Mouse (Mus musculus) CH12.LX (cell line): ENCODE measurements around the gene Bad. TPM values are rescaled to one million over a fixed set of nuclear protein-coding genes. Genes with fewer than 3 reads are reported as not detected.

ENCODE experiments used
- DNase-seq: peaks from one replicate; pipeline ENCODE4 v3.0.0-alpha.2; 2013; ENCODE audit errors: extremely low read depth
- H3K27ac ChIP-seq: 2 replicates; pipeline ENCODE4 v1.5.1; 2012; ENCODE audit warnings: low read depth, mild to moderate bottlenecking, control low read depth, moderate library complexity; ENCODE audit not compliant: insufficient read depth
- H3K27me3 ChIP-seq: replicated peaks from 2 replicates; pipeline ENCODE3; 2012; ENCODE audit warnings: inconsistent platforms
- H3K36me3 ChIP-seq, 2 experiments: replicated peaks in 1 of 2; 2 replicates each; pipeline versions ENCODE3 to v1.6.1; 2012; ENCODE audit warnings: inconsistent platforms in 1 of 2, low read length in 1 of 2, mild to moderate bottlenecking in 1 of 2, mixed read lengths in 1 of 2, moderate library complexity in 1 of 2; ENCODE audit not compliant: control insufficient read depth in 1 of 2, insufficient read depth in 1 of 2
- H3K4me1 ChIP-seq, 2 experiments: 2 replicates each; pipeline ENCODE4 v1.6.1; 2012; ENCODE audit warnings: inconsistent platforms in 1 of 2, moderate library complexity in 1 of 2; ENCODE audit not compliant: insufficient read depth in 2 of 2, control insufficient read depth in 1 of 2
- H3K4me2 ChIP-seq: 2 replicates; pipeline ENCODE4 v1.6.1; 2012; ENCODE audit warnings: low read depth, mild to moderate bottlenecking, control low read depth; ENCODE audit not compliant: poor library complexity, insufficient read depth, severe bottlenecking
- H3K4me3 ChIP-seq, 3 experiments: fragments of 150-350 bp in 1 of 3; sonication (generic) in 1 of 3; replicated peaks in 1 of 3; 2 replicates each; pipeline versions ENCODE3 to v1.5.1; 2011 to 2012; ENCODE audit warnings: low read depth in 2 of 3, low read length in 2 of 3, mild to moderate bottlenecking in 2 of 3, moderate library complexity in 2 of 3, control low read depth in 1 of 3, improper control_type of control experiment in 1 of 3, inconsistent platforms in 1 of 3, mixed read lengths in 1 of 3; ENCODE audit not compliant: poor library complexity in 1 of 3
- H3K79me2 ChIP-seq: replicated peaks from 2 replicates; pipeline ENCODE4 v1.6.1; 2012; ENCODE audit warnings: mild to moderate bottlenecking, moderate library complexity; ENCODE audit not compliant: control insufficient read depth, poor library complexity, insufficient read depth, severe bottlenecking; ENCODE audit errors: extremely low read depth
- H3K9ac ChIP-seq: 2 replicates; pipeline ENCODE4 v1.6.1; 2012; ENCODE audit warnings: low read depth, mild to moderate bottlenecking, control low read depth, moderate library complexity; ENCODE audit not compliant: insufficient read depth
- H3K9me3 ChIP-seq: replicated peaks from 2 replicates; pipeline ENCODE3; 2012; ENCODE audit warnings: low read length, inconsistent platforms, mixed read lengths
- CHD2 ChIP-seq: IDR thresholded peaks from 2 replicates; pipeline ENCODE4 v1.6.1; 2011; ENCODE audit warnings: low read length, improper control_type of control experiment
- ELF1 ChIP-seq: IDR thresholded peaks from 2 replicates; pipeline ENCODE4 v1.6.1; 2014; ENCODE audit warnings: low read depth, mild to moderate bottlenecking, inconsistent platforms, low read length, improper control_type of control experiment
- EP300 ChIP-seq: IDR thresholded peaks from 2 replicates; pipeline ENCODE4 v1.6.1; 2011; ENCODE audit warnings: low read length, improper control_type of control experiment
- ETS1 ChIP-seq: conservative IDR thresholded peaks from 2 replicates; pipeline ENCODE4 v1.6.1; 2012; ENCODE audit warnings: low read depth, mild to moderate bottlenecking, inconsistent platforms, low read length, improper control_type of control experiment, moderate library complexity
- HCFC1 ChIP-seq: IDR thresholded peaks from 2 replicates; pipeline ENCODE4 v1.6.1; 2012; ENCODE audit warnings: low read depth, mild to moderate bottlenecking, inconsistent platforms, low read length, improper control_type of control experiment
- IRF4 ChIP-seq: IDR thresholded peaks from 2 replicates; pipeline ENCODE4 v1.6.1; 2014; ENCODE audit warnings: low read depth, mild to moderate bottlenecking, inconsistent platforms, low read length, improper control_type of control experiment
- KAT2A ChIP-seq: IDR thresholded peaks from 2 replicates; pipeline ENCODE4 v1.6.1; 2012; ENCODE audit warnings: low read length, improper control_type of control experiment, inconsistent platforms; ENCODE audit not compliant: insufficient replicate concordance
- MAX ChIP-seq: IDR thresholded peaks from 2 replicates; pipeline ENCODE4 v1.6.1; 2011; ENCODE audit warnings: low read length, improper control_type of control experiment
- MXI1 ChIP-seq: IDR thresholded peaks from 2 replicates; pipeline ENCODE4 v1.6.1; 2011; ENCODE audit warnings: mild to moderate bottlenecking, low read depth, low read length, improper control_type of control experiment
- MYC ChIP-seq: IDR thresholded peaks from 2 replicates; pipeline ENCODE4 v1.6.1; 2011; ENCODE audit warnings: low read depth, mild to moderate bottlenecking, improper control_type of control experiment, low read length
- NELFE ChIP-seq: IDR thresholded peaks from 2 replicates; pipeline ENCODE4 v1.6.1; 2011; ENCODE audit warnings: low read depth, low read length, improper control_type of control experiment
- NRF1 ChIP-seq: IDR thresholded peaks from 2 replicates; pipeline ENCODE4 v1.6.1; 2014; ENCODE audit warnings: low read depth, mild to moderate bottlenecking, inconsistent platforms, low read length, improper control_type of control experiment, moderate library complexity
- PAX5 ChIP-seq: IDR thresholded peaks from 2 replicates; pipeline ENCODE4 v1.6.1; 2012; ENCODE audit warnings: low read length, inconsistent platforms, mixed read lengths
- POLR2A ChIP-seq: IDR thresholded peaks from 2 replicates; pipeline ENCODE4 v1.6.1; 2011; ENCODE audit warnings: low read depth, mild to moderate bottlenecking, improper control_type of control experiment, low read length
- POLR2AphosphoS2 ChIP-seq: IDR thresholded peaks from 2 replicates; pipeline ENCODE4 v1.6.1; 2011; ENCODE audit warnings: low read depth, low read length, improper control_type of control experiment
- RAD21 ChIP-seq: IDR thresholded peaks from 2 replicates; pipeline ENCODE4 v1.6.1; 2011; ENCODE audit warnings: low read depth, mild to moderate bottlenecking, low read length, improper control_type of control experiment, moderate library complexity
- SIN3A ChIP-seq: IDR thresholded peaks from 2 replicates; pipeline ENCODE4 v1.6.1; 2012; ENCODE audit warnings: low read length, improper control_type of control experiment, inconsistent platforms
- SMC3 ChIP-seq: IDR thresholded peaks from 2 replicates; pipeline ENCODE4 v1.6.1; 2011; ENCODE audit warnings: low read depth, low read length, improper control_type of control experiment
- TCF12 ChIP-seq: IDR thresholded peaks from 2 replicates; pipeline ENCODE4 v1.6.1; 2014; ENCODE audit warnings: low read depth, mild to moderate bottlenecking, inconsistent platforms, low read length, improper control_type of control experiment
- UBTF ChIP-seq: IDR thresholded peaks from 2 replicates; pipeline ENCODE4 v1.6.1; 2012; ENCODE audit warnings: low read depth, mild to moderate bottlenecking, inconsistent platforms, low read length, improper control_type of control experiment, moderate library complexity
- USF1 ChIP-seq: IDR thresholded peaks from 2 replicates; pipeline ENCODE4 v1.6.1; 2014; ENCODE audit warnings: low read depth, mild to moderate bottlenecking, inconsistent platforms, low read length, improper control_type of control experiment
- USF2 ChIP-seq: conservative IDR thresholded peaks from 2 replicates; pipeline ENCODE4 v1.6.1; 2011; ENCODE audit warnings: low read depth, low read length, improper control_type of control experiment
- ZC3H11A ChIP-seq: IDR thresholded peaks from 2 replicates; pipeline ENCODE4 v1.6.1; 2012; ENCODE audit warnings: low read depth, mild to moderate bottlenecking, inconsistent platforms, low read length, improper control_type of control experiment
- ZMIZ1 ChIP-seq: IDR thresholded peaks from 2 replicates; pipeline ENCODE4 v1.6.1; 2012; ENCODE audit warnings: low read depth, mild to moderate bottlenecking, inconsistent platforms, low read length, improper control_type of control experiment
- ZNF384 ChIP-seq: IDR thresholded peaks from 2 replicates; pipeline ENCODE4 v1.6.1; 2012; ENCODE audit warnings: low read depth, low read length, improper control_type of control experiment, inconsistent platforms
- dilution Hi-C: fragments of 300-500 bp; cut with MboI; formaldehyde crosslinking; loops from 2 replicates; pipeline ENCODE4 v1.14.3; 2020; ENCODE audit warnings: low sequenced_read_pairs; ENCODE audit not compliant: extremely low pct_unique_long_range_greater_than_20kb, extremely low pct_ligation_motif_present
- in situ Hi-C: fragments of 300-500 bp; cut with MboI; formaldehyde crosslinking; loops from 3 replicates; pipeline ENCODE4 v1.14.3; 2019; ENCODE audit warnings: low sequenced_read_pairs, low pct_ligation_motif_present, low pct_unique_long_range_greater_than_20kb, mixed read lengths
- polyA plus RNA-seq: library from polyadenylated mRNA; unstranded; fragments of >175 nt; gene quantifications from 2 replicates; pipeline ENCODE4 v1.2.1, GENCODE M21; 2012; ENCODE audit warnings: low read depth; ENCODE audit not compliant: insufficient read length
- total RNA-seq, 2 experiments: library from RNA; depleted of rRNA; stranded (reverse); fragments of 300-350 nt in 1 of 2; fragments of >200 nt in 1 of 2; gene quantifications; 2 replicates each; pipeline ENCODE4 v1.2.3; 2012 to 2014

The Bad gene
- total RNA-seq (2012; rRNA removed) (37.8 and 38.0 TPM in 2 replicates), total RNA-seq (2014; rRNA removed) (27.7 and 28.5 TPM in 2 replicates), polyA plus RNA-seq (33.3 and 39.6 TPM in 2 replicates)

DNA sequence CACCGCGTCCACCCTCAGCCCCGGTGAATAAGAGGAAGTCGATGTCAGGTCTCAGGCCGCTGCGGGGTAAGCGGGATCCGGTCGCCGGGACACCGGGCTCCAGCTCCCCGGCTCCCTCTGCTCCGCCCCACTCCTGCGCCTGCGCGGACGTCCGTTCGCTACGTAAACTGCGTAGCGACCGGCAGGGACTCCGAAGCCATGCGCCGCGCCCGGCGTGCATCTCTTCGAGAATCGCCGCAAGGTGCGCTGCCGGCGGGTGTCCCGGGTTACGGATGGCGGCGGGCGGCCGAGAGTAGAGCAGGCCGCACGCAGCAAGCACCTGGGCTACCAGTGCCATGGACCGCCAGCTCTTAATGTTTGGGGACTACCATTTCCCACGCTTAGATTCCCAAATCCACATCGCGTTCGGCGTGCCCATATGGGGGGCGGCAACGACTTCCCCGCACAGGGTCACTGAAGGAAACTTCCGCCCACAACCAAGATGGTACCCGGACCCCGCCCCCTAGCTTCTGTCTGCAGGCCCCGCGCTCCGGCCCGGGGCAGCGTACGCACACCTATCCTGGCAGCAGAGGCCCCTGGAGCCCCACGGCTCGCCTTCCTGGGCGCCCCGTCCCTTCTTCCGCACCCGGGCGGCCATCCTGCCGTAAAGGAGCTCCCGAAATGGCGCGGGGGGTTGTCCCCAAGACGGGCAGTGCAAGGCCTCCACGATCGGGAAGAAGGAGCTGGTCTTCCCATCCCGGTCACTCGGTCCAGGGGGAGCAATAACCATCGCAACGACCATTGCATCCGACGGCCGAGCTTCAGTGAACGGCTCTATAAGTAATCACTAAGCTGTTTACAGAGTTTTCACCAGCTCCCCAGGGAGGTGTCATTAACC lies at the start of gene Bad:
Gene Bad, plus strand, starts transcription at position 490 of the 877 bp plus-strand sequence.
- TF ChIP-seq MXI1, result peak; percentile 77
- TF ChIP-seq NELFE, result peak; percentile 60
- TF ChIP-seq KAT2A, result no peak; the same call in 1 of the 2 replicates
- TF ChIP-seq USF1, result no peak
- peak; percentile 95 for TF ChIP-seq ELF1
- TF ChIP-seq RAD21, result no peak
- no peak for TF ChIP-seq ZC3H11A
- peak; percentile 87 for TF ChIP-seq NRF1
- TF ChIP-seq POLR2A, result peak; percentile 72
- peak; percentile 83 for TF ChIP-seq HCFC1
- peak; percentile 97 for TF ChIP-seq SIN3A
- peak; percentile 84; the same call in 1 of the 2 replicates for TF ChIP-seq UBTF
- no peak for TF ChIP-seq CHD2
- TF ChIP-seq MYC, result no peak
- TF ChIP-seq EP300, result no peak
- no peak for TF ChIP-seq SMC3
- TF ChIP-seq TCF12, result peak; percentile 59; the same call in 1 of the 2 replicates
- no peak for TF ChIP-seq ZNF384
- no peak for TF ChIP-seq POLR2AphosphoS2
- TF ChIP-seq, all 38 proteins: peak for 9
- in situ Hi-C loops, result no loop called here

DNA sequence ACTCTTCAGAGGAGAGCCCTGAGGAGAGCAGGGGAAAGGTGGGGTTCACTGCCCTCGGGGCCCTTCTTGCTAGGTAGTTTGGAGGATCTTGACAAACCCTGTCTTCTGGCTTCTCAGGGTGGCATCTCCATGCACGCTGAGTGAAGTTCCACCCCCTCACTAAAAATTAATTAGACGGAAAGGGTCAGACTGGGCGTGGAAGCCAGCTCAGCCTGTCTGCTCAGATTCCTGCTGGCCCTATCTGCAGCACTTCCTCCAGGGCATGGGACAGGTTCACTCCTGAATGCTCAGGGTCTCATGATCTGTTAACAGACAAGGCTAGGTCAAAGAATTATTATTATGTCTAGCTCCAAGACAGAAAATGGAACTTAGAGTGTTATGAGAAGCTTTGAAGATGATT lies 49.1 kb upstream of the Bad start:
- H3K79me2 ChIP-seq, result no peaks in the 10 kb centered on the region; the same call in 1 of the 2 replicates
- H3K27me3 ChIP-seq, result no peaks in the 10 kb centered on the region
- no peak for DNase-seq
- in situ Hi-C loops (no loop called here), dilution Hi-C loops (no loop called here)
- no peak overlapping the region for H3K27ac ChIP-seq
- peaks cover 5% of the 10 kb centered on the region for H3K9me3 ChIP-seq
- TF ChIP-seq PAX5 (no peak), ZMIZ1 (no peak), USF2 (no peak), ZNF384 (no peak), ETS1 (no peak), NELFE (no peak), RAD21 (no peak), NRF1 (no peak), POLR2A (no peak), IRF4 (no peak), HCFC1 (no peak), ZC3H11A (no peak), SMC3 (no peak), MAX (no peak), MYC (no peak)
- H3K4me2 ChIP-seq, result no peak overlapping the region
- H3K9ac ChIP-seq, result no peak overlapping the region
- peaks cover 2 to 6% of the 10 kb centered on the region in 2 experiments for H3K4me1 ChIP-seq
- H3K4me3 ChIP-seq, result no peak overlapping the region
- H3K36me3 ChIP-seq, result peaks cover 0 to 8% of the 10 kb centered on the region in 2 experiments

More for the DNA sequence above, at the start of gene Bad:
- peaks cover 0 to 28% of the 10 kb centered on the region in 2 experiments for H3K36me3 ChIP-seq
- peak; percentile 86 for DNase-seq
- no peaks in the 10 kb centered on the region for H3K9me3 ChIP-seq
- H3K4me3 ChIP-seq, result peak within 1 kb of the TSS; percentile 71 to 78 (median 77)
- peaks cover 6 to 24% of the 10 kb centered on the region in 2 experiments for H3K4me1 ChIP-seq
- no peaks in the 10 kb centered on the region for H3K27me3 ChIP-seq
- dilution Hi-C loops, result no loop called here
- no peaks in the 10 kb centered on the region for H3K79me2 ChIP-seq
- peak within 1 kb of the TSS; percentile 81 for H3K9ac ChIP-seq
- H3K4me2 ChIP-seq, result peak within 1 kb of the TSS; percentile 85
- H3K27ac ChIP-seq, result peak within 1 kb of the TSS; percentile 71
